Mouse (Mus musculus): Measurements from ENCODE around the gene Olfr98. TPM values are rescaled to one million over a fixed set of nuclear protein-coding genes. Genes with fewer than 3 reads are reported as not detected.

Gene Olfr98
- not detected in 2 replicates for polyA plus RNA-seq (2016; fragmentation: Nextera tagmentation; extraction: Ambion mirVana)

GRCm38 (mm10) chr17:37263626-37264025, at the start of gene Olfr98:
Gene Olfr98 (minus strand): TSS chr17:37263749.
- no peak within 1 kb of the TSS for H3K27ac ChIP-seq
- DNase-seq (ENCODE audit: low spot score), result no peak
- no peaks in the 10 kb centered on the region for H3K27me3 ChIP-seq (ENCODE audit: insufficient read depth, poor library complexity, severe bottlenecking)
- no peaks in the 10 kb centered on the region for H3K36me3 ChIP-seq
- H3K9me3 ChIP-seq, result no peaks in the 10 kb centered on the region
- 82% methylated on average over 1 of the region's 1 CpGs for WGBS
- no peaks in the 10 kb centered on the region for H3K4me1 ChIP-seq
- no peak within 1 kb of the TSS for H3K4me3 ChIP-seq

GRCm38 (mm10) chr17:37310146-37310699, 46.7 kb upstream of the Olfr98 start:
- Histone ChIP-seq H3K4me3 (no peak overlapping the region), H3K36me3 (no peaks in the 10 kb centered on the region), H3K27me3 (ENCODE audit: insufficient read depth, poor library complexity, severe bottlenecking) (no peaks in the 10 kb centered on the region), H3K27ac (no peak overlapping the region), H3K9me3 (no peaks in the 10 kb centered on the region), H3K4me1 (no peaks in the 10 kb centered on the region)
- 40% methylated on average over 2 of the region's 2 CpGs for WGBS
- no peak for DNase-seq (ENCODE audit: low spot score)

- Histone ChIP-seq H3K4me1 (no peaks in the 10 kb centered on the region), H3K4me3 (no peak overlapping the region), H3K27me3 (ENCODE audit: insufficient read depth, poor library complexity, severe bottlenecking) (no peaks in the 10 kb centered on the region), H3K9me3 (no peaks in the 10 kb centered on the region), H3K36me3 (no peaks in the 10 kb centered on the region), H3K27ac (no peak overlapping the region)
- WGBS, result 34% methylated on average over 4 of the region's 4 CpGs
- no peak for DNase-seq (ENCODE audit: low spot score)
These were observed 44.9 kb upstream of the Olfr98 start for GRCm38 (mm10) chr17:37308483-37308882.

- H3K9me3 ChIP-seq, result no peaks in the 10 kb centered on the region
- no peak within 1 kb of the TSS for H3K4me3 ChIP-seq
- H3K4me1 ChIP-seq, result no peaks in the 10 kb centered on the region
- 65% methylated on average over 4 of the region's 4 CpGs for WGBS
- H3K27me3 ChIP-seq (ENCODE audit: insufficient read depth, poor library complexity, severe bottlenecking), result no peaks in the 10 kb centered on the region
- H3K36me3 ChIP-seq, result no peaks in the 10 kb centered on the region
- DNase-seq (ENCODE audit: low spot score), result no peak
- H3K27ac ChIP-seq, result no peak within 1 kb of the TSS
These were observed 40.7 kb upstream of the Olfr98 start, which contains the start of gene Olfr101 for GRCm38 (mm10) chr17:37304213-37304612. Gene Olfr101 (minus strand): TSS chr17:37304313.

- WGBS, result 88% methylated on average over 1 of the region's 1 CpGs
- Histone ChIP-seq H3K4me1 (no peaks in the 10 kb centered on the region), H3K4me3 (no peak within 1 kb of the TSS), H3K27ac (no peak within 1 kb of the TSS), H3K9me3 (no peaks in the 10 kb centered on the region), H3K27me3 (ENCODE audit: insufficient read depth, poor library complexity, severe bottlenecking) (no peaks in the 10 kb centered on the region), H3K36me3 (no peaks in the 10 kb centered on the region)
- DNase-seq (ENCODE audit: low spot score), result no peak
These were observed 19.8 kb upstream of the Olfr98 start, which contains the start of gene Olfr99 for GRCm38 (mm10) chr17:37283360-37283759. Gene Olfr99 (minus strand): TSS chr17:37283460.

GRCm38 (mm10) chr17:37280331-37280730, 16.8 kb upstream of the Olfr98 start:
- H3K4me3 ChIP-seq, result no peak overlapping the region

GRCm38 (mm10) chr17:37276573-37276972, 13.0 kb upstream of the Olfr98 start:
- Histone ChIP-seq H3K4me3 (no peak overlapping the region), H3K9me3 (no peaks in the 10 kb centered on the region), H3K27ac (no peak overlapping the region), H3K4me1 (no peaks in the 10 kb centered on the region), H3K27me3 (ENCODE audit: insufficient read depth, poor library complexity, severe bottlenecking) (no peaks in the 10 kb centered on the region), H3K36me3 (no peaks in the 10 kb centered on the region)
- DNase-seq (ENCODE audit: low spot score), result no peak

More at GRCm38 (mm10) chr17:37280331-37280730, 16.8 kb upstream of the Olfr98 start:
- H3K9me3 ChIP-seq, result no peaks in the 10 kb centered on the region
- DNase-seq (ENCODE audit: low spot score), result no peak
- H3K4me1 ChIP-seq, result no peaks in the 10 kb centered on the region
- H3K27ac ChIP-seq, result no peak overlapping the region
- 72% methylated on average over 1 of the region's 1 CpGs for WGBS
- no peaks in the 10 kb centered on the region for H3K27me3 ChIP-seq (ENCODE audit: insufficient read depth, poor library complexity, severe bottlenecking)
- H3K36me3 ChIP-seq, result no peaks in the 10 kb centered on the region

GRCm38 (mm10) chr17:37275626-37276248, 12.2 kb upstream of the Olfr98 start:
- no peak overlapping the region for H3K4me3 ChIP-seq
- H3K27ac ChIP-seq, result no peak overlapping the region
- WGBS, result 70% methylated on average over 2 of the region's 2 CpGs
- H3K4me1 ChIP-seq, result no peaks in the 10 kb centered on the region
- no peak for DNase-seq (ENCODE audit: low spot score)
- peaks cover 2% of the 10 kb centered on the region; the same call in 1 of the 2 replicates for H3K27me3 ChIP-seq (ENCODE audit: insufficient read depth, poor library complexity, severe bottlenecking)
- H3K36me3 ChIP-seq, result no peaks in the 10 kb centered on the region
- H3K9me3 ChIP-seq, result no peaks in the 10 kb centered on the region

GRCm38 (mm10) chr17:37270702-37271092, 7.1 kb upstream of the Olfr98 start:
- Histone ChIP-seq H3K27ac (no peak overlapping the region), H3K4me3 (peak overlapping the region; percentile 68), H3K4me1 (no peaks in the 10 kb centered on the region), H3K36me3 (no peaks in the 10 kb centered on the region), H3K9me3 (no peaks in the 10 kb centered on the region), H3K27me3 (ENCODE audit: insufficient read depth, poor library complexity, severe bottlenecking) (peaks cover 3% of the 10 kb centered on the region; the same call in 1 of the 2 replicates)
- WGBS, result 51% methylated on average over 8 of the region's 8 CpGs
- DNase-seq (ENCODE audit: low spot score), result no peak

- H3K27me3 ChIP-seq (ENCODE audit: insufficient read depth, poor library complexity, severe bottlenecking), result peaks cover 3% of the 10 kb centered on the region; the same call in 1 of the 2 replicates
- DNase-seq (ENCODE audit: low spot score), result peak; percentile 78
- H3K4me3 ChIP-seq, result peak within 1 kb of the TSS; percentile 68
- WGBS, result 3% methylated on average over 26 of the region's 26 CpGs
- no peaks in the 10 kb centered on the region for H3K9me3 ChIP-seq
- H3K4me1 ChIP-seq, result no peaks in the 10 kb centered on the region
- H3K27ac ChIP-seq, result no peak within 1 kb of the TSS
- no peaks in the 10 kb centered on the region for H3K36me3 ChIP-seq
These were observed 6.6 kb upstream of the Olfr98 start, which contains the start of gene H2-M3 for GRCm38 (mm10) chr17:37270058-37270701. Gene H2-M3 (plus strand): TSS chr17:37270220.

- no peak overlapping the region for H3K27ac ChIP-seq
- no peaks in the 10 kb centered on the region for H3K4me1 ChIP-seq
- WGBS, result 10% methylated on average over 1 of the region's 1 CpGs
- no peak overlapping the region for H3K4me3 ChIP-seq
- no peaks in the 10 kb centered on the region for H3K9me3 ChIP-seq
- H3K27me3 ChIP-seq (ENCODE audit: insufficient read depth, poor library complexity, severe bottlenecking), result no peaks in the 10 kb centered on the region
- DNase-seq (ENCODE audit: low spot score), result no peak
- H3K36me3 ChIP-seq, result no peaks in the 10 kb centered on the region
These were observed 13.0 kb downstream of the Olfr98 start for GRCm38 (mm10) chr17:37250544-37250943.

- no peaks in the 10 kb centered on the region for H3K9me3 ChIP-seq
- no peak overlapping the region for H3K4me3 ChIP-seq
- H3K27me3 ChIP-seq (ENCODE audit: insufficient read depth, poor library complexity, severe bottlenecking), result no peaks in the 10 kb centered on the region
- no peak overlapping the region for H3K27ac ChIP-seq
- no peaks in the 10 kb centered on the region for H3K36me3 ChIP-seq
- no peaks in the 10 kb centered on the region for H3K4me1 ChIP-seq
- no peak for DNase-seq (ENCODE audit: low spot score)
These were observed 14.1 kb downstream of the Olfr98 start for GRCm38 (mm10) chr17:37249460-37249859.

- WGBS, result 28% methylated on average over 5 of the region's 5 CpGs
- Histone ChIP-seq H3K27me3 (ENCODE audit: insufficient read depth, poor library complexity, severe bottlenecking) (no peaks in the 10 kb centered on the region), H3K4me3 (no peak overlapping the region), H3K9me3 (no peaks in the 10 kb centered on the region), H3K36me3 (no peaks in the 10 kb centered on the region), H3K4me1 (no peaks in the 10 kb centered on the region), H3K27ac (no peak overlapping the region)
- no peak for DNase-seq (ENCODE audit: low spot score)
These were observed 16.8 kb downstream of the Olfr98 start for GRCm38 (mm10) chr17:37246715-37247114.
